Comparison of ENCODE assay signal across 28 mouse cellular contexts in genomic region chr9:14962769-14963168, GRCm38 (mm10). TPM values are rescaled to one million over a fixed set of nuclear protein-coding genes. Genes with fewer than 3 reads are reported as not detected.
"Had no signal": no experiment of that assay in that cellular context is flagged by ENCODE, and none has a peak within 500 bp of the region (broad histone marks: within the 10 kb centered on the region; RNA-seq: fewer than 3 reads in every experiment).

No protein-coding gene starts in this region.

- H3K4me3 ChIP-seq: gastrocnemius, adult 2 months; heart, embryonic 10.5 days; heart, embryonic 12.5 days; hindbrain, embryonic 10.5 days; hindbrain, embryonic 13.5 days; intestine, embryonic 15.5 days; layer of hippocampus, adult 2 months; left cerebral cortex, adult 2 months; limb, embryonic 10.5 days; limb, embryonic 12.5 days; liver, embryonic 13.5 days; liver, embryonic 15.5 days had no signal

- H3K4me2 ChIP-seq: heart, embryonic 12.5 days; hindbrain, embryonic 13.5 days; intestine, embryonic 15.5 days; limb, embryonic 12.5 days; liver, embryonic 11.5 days; liver, embryonic 13.5 days; liver, embryonic 15.5 days had no signal

- H3K27me3 ChIP-seq: heart, embryonic 12.5 days; hindbrain, embryonic 13.5 days; intestine, embryonic 15.5 days; limb, embryonic 12.5 days; liver, embryonic 13.5 days; liver, embryonic 15.5 days had no signal

- H3K36me3 ChIP-seq: heart, embryonic 10.5 days; heart, embryonic 12.5 days; hindbrain, embryonic 10.5 days; hindbrain, embryonic 13.5 days; intestine, embryonic 15.5 days; limb, embryonic 10.5 days; limb, embryonic 12.5 days; liver, embryonic 13.5 days; liver, embryonic 15.5 days had no signal

- H3K9ac ChIP-seq: heart, embryonic 12.5 days; hindbrain, embryonic 13.5 days; intestine, embryonic 15.5 days; limb, embryonic 12.5 days; liver, embryonic 13.5 days; liver, embryonic 15.5 days; liver, postnatal 0 days had no signal

- H3K9me3 ChIP-seq: heart, embryonic 10.5 days; heart, embryonic 12.5 days; hindbrain, embryonic 10.5 days; hindbrain, embryonic 13.5 days; intestine, embryonic 15.5 days; limb, embryonic 10.5 days; limb, embryonic 12.5 days; liver, embryonic 13.5 days; liver, embryonic 15.5 days had no signal

- ATAC-seq: forebrain, embryonic 16.5 days; hindbrain, embryonic 16.5 days; inflammation-experienced regulatory T-cells, adult 6 months; intestine, embryonic 15.5 days; intestine, postnatal 0 days; liver, postnatal 0 days had no signal

- DNase-seq: gastrocnemius, adult 2 months; gastrocnemius, postnatal 10 days; gastrocnemius, postnatal 25 days; heart, postnatal 10 days; heart, postnatal 4 days; kidney, adult 8-10 months; kidney, postnatal 10 days; kidney, postnatal 25 days; liver; liver, embryonic 13.5 days; liver, postnatal 0 days had no signal

- H3K27ac ChIP-seq: gastrocnemius, adult 2 months; heart, embryonic 10.5 days; hindbrain, embryonic 10.5 days; hindbrain, embryonic 13.5 days; intestine, embryonic 15.5 days; layer of hippocampus, adult 2 months; left cerebral cortex, adult 2 months; limb, embryonic 10.5 days; limb, embryonic 12.5 days; liver, embryonic 13.5 days; liver, embryonic 15.5 days had no signal

- H3K4me1 ChIP-seq: heart, embryonic 10.5 days; heart, embryonic 12.5 days; hindbrain, embryonic 10.5 days; hindbrain, embryonic 13.5 days; intestine, embryonic 15.5 days; limb, embryonic 10.5 days; limb, embryonic 12.5 days had no signal

RNA-seq across cellular contexts. Expression of gene Izumo1r, which starts 59.0 kb away (rescaled TPM):
- polyA plus RNA-seq: forebrain, embryonic 16.5 days; frontal cortex, adult 2 months; heart, embryonic 12.5 days; heart, embryonic 14.5 days; hindbrain, embryonic 10.5 days; hindbrain, embryonic 13.5 days; hindbrain, embryonic 16.5 days; intestine, embryonic 15.5 days; intestine, postnatal 0 days; limb, embryonic 10.5 days; limb, embryonic 12.5 days; liver, embryonic 11.5 days; liver, embryonic 13.5 days; liver, embryonic 15.5 days; liver, postnatal 0 days had no signal
